Mouse (Mus musculus): ENCODE data around the gene Cage1.

Gene Cage1

DNA sequence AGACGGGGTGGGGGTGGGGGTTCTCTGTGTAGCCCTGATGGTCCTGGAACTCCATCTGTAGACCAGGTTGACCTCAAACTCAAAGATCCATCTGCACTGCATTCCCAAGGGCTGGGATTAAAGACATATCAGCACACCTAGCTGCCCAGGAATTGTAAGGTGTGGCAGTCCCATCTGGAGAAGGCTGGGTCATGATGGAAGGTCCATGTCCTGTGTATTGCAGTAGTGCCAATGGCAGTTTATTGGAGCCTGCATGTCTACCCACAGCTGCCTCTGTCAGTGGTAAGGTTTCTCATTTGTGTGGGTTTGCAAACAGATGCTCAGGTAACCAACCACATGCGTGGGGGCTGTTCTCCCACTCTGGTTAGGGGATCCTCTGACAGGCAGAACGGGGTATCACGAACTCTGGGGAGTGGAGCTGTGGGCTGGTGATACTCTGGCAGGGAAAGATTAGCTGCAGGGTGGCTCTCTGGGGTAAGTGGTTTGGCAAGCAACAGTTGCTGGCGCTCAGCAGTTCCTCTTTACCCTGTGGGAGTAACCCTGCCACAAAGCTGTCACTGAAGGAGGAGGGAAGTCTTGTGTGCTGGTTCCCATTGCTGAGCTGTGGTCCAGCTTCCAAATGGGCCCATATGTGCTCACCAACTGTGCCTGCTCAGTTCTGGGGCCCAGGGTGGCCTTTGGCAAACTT lies 27.0 kb downstream of the Cage1 start:
- DNase-seq: no peak

DNA sequence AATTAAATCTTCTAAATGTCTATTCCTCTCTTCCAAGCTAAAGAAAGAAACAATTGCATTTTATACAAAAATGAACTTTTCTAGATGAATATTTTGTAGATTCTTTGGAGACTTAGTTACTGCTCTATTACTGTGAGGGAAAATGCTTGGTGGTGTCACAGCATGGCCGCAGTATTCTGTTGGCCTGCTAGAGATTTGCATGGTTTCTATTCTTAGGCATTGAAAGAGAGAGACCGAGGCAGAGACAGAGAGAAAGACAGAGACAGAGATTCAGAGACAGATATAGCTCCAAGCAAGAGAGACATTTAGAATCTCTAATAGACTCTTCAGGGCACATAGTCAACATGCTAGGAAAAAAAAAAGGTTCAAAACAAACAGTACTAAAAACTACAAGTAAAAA lies 28.9 kb downstream of the Cage1 start:
- DNase-seq: no peak

DNA sequence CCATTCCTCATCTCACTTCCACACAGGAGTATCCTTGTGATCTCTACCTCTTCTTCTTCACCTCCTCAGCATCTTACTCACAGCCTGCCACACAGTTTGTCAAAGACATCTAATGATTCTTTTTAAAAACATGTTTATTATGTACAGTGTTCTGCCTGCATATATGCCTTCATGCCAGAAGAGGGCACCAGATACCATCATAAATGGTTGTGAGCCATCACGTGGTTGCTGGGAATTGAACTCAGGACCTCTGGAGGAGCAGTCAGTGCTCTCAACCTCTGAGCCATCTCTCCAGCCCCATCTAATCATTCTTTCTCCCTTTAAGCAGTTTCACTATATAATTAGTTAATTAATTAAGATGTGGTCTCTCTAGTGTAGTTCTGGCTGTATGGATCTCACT lies 34.4 kb downstream of the Cage1 start:
- no peak for DNase-seq

DNA sequence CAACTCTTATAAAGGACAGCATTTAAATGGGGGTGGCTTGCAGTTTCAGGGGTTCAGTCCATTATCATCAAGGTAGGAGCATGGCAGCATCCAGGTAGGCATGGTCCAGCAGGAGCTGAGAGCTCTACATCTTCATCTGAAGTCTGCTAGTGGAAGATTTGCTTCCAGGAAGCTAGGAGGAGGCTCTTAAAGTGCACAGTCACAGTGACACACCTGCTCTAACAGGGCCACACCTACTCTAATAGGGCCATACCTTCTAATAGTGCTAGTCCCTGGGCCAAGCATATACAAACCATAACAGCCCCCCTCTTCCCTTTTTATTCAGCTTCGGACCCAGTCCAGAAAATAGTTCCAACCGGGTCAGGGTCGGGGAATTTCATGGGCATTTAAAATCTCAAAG lies 37.2 kb downstream of the Cage1 start:
- DNase-seq: no peak

DNA sequence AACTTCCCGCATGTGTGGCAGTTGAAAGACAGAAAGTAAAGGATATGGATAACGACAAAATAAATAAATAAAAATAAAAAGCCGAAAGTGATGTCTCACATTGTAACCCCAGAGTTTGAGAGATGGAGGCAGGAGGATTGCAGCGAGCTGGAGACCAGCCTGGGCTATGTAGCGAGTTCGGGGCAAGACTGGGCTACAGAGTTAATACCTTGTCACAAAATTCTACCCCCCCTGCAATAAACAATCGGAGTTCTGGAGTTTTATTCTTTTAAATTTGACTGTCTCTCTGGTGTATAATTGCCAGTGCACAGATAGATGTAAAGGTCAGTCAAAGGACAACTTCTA lies 42.5 kb downstream of the Cage1 start:
- no peak for DNase-seq

DNA sequence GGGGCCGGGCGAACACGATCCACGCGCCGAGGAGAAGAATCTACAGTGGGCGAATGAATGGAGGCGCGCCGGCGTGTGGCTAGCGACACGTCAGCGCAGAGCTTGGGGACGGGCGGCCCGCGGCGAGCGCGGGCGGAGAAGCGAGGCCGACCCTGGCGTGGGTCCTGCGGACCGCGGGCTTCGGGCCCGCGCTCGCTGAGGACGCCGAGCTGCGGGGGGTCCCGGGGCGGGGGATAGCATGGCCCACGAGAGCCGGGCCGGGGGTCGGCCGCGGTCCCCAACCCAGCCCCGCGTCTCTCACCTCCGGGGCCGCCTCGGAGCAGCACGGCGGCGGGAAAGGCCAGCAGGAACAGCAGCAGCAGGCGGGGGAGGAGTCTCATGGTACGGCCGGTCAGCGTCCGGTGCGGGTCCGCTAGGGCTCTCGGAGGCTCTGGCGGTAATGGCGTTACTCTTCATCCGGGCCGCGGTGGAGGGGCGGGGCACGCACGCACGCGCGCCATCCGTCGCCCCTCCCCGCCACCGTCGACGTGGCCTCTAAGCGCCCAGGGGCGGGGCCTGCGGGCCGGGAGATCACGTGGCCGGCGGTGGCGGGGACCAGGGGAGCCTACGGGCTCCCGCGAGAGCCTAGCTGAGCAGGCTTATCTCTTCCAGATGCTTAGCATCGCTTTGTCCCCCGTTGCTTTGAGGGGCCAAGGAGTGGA lies 43.0 kb downstream of the Cage1 start, which contains the start of gene Ssr1:
Gene Ssr1, minus strand, starts transcription at position 514 of the 701 bp plus-strand sequence.
- peak; percentile 94 to 99 for DNase-seq

DNA sequence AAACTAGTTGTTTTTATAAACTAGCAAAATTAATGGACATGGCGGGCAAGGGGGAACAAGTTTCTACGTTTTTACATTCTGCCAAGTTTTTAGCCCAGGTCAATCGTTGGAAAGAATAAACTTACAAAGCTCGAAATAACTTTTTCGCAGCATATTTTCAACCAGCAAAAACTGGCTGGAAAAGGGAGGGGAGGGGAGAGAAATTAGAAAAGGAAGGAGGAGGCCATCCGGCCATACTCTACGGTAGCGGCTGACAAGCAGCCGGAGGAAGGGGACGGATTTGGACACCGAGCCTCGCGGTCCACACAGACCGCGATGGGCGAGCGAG lies 43.5 kb downstream of the Cage1 start:
- DNase-seq: no peak

DNA sequence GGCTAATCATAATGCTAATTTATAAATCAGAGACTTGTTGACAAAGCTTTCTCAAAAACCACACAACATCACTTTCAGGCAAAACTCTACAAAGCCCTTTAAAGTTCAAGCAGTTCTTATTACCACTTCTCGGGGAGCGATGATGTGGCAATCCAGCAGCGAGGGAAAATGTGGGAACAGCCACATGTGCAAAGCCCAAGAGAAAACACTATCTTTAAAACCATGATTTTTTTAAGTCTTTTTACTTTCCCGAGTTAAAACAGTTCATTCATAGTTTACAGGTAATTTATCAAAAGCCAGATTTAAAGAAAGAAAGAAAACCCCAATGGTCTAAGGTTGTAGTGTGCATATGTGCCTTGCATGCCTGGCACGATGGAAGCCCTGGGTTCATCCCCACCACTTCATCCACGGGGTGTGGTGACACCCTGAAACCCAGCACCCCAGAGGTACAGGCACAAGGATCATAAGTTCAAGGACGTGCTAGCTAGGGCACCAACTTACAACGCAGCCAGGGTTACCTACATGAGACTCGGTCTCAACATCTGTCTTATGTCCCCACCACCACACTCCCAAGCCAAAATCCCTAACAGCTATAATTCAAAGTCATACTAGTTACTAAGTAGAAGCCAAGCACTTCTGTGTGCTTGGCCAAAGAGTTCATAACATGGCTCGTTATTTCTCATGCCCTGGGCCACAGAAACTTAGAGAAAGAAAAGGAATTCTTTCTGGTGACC lies 44.1 kb downstream of the Cage1 start:
- DNase-seq: no peak

DNA sequence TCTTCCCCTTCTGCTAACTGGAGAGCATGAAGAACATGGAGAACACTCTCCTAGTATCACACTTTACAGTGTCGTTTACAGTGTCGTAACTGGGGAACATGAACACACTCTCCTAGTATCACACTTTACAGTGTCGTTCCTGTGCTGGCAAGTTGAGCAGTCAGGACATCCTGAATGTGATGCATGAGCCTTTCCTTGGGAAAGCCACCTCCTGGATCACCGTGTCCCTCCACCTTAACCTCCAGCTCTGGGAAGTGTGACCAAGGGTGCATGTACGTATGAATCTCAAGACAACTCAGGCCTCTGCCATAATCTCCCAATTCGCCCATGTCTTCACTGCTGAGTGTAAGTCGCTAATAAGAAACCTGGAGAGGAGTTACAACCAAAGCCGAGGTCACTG lies 47.2 kb downstream of the Cage1 start:
- no peak for DNase-seq

DNA sequence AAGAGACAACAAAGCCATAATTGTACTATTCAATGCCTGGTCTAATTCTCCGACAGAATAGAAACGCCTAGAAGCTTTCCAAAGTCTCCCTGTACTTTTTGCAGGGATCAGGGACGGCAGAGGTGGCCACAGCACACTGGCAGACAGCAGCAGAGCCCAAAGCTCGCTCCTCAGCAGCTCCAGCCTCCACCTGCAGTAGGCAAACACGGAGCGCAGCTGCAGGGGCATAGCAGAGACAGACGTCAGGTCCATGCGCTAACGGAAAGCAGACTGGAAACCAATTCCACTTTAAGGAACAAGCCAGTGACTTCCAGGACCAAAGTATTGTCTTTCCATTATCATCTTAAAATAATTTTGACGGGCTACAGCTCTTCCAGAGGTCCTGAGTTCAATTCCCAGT lies 50.7 kb downstream of the Cage1 start:
- no peak for DNase-seq

DNA sequence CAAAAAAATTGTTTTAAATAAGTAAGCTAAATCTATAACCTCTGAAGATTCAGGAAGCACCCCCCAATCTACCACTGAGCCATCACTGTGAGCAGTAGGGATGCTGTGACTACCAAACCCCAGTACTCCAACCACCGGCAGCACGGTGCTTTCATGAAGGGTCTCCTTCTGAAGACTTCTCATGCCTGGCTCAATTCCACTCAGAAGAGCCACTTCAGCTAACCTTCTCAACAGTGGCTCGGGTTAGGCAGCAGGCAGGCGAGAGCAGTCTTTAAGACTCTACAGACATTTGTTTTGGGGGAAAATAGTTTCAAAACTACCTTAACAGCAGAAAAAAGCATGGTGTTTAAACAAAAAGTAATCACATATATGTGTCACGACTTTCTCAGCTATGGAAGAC lies 55.8 kb downstream of the Cage1 start:
- DNase-seq: no peak

DNA sequence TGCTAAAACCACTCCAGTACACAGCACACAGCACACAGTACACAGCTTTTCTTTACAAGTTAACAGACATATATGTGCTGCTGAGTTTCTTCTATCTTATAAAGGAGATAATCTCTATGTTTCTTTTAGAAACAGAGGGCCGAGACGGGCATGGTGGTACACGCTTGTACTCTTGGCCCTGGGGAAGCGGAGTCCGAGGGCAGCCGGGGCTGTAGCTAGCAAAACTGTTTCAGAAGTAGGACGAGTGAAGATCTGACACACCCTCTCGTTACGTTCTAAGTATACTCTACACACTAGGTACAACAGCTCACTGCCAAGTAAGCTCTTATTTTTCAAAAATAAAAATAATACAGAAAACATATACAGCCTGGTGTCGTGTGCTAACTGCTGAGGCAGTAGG lies 56.5 kb downstream of the Cage1 start:
- no peak for DNase-seq

DNA sequence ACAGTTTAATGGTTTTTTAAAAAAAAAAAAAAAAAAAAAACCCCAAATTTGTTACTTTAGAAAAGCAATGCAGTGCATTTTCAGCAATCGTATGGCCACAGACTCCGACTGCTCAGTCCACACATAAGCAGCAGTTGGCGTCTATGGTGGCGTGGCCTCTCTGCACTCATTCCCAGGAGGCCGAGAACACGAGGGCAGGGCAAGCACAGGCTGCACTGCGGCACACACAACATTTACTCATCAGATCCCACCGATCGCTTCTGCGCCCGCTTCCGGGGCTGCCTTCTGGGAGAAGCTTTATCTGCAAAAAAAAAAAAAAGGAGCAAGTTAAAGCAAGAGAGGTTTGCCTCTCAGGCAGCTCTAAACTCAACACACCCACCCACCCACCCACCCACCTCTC lies 57.4 kb downstream of the Cage1 start:
- DNase-seq: no peak

DNA sequence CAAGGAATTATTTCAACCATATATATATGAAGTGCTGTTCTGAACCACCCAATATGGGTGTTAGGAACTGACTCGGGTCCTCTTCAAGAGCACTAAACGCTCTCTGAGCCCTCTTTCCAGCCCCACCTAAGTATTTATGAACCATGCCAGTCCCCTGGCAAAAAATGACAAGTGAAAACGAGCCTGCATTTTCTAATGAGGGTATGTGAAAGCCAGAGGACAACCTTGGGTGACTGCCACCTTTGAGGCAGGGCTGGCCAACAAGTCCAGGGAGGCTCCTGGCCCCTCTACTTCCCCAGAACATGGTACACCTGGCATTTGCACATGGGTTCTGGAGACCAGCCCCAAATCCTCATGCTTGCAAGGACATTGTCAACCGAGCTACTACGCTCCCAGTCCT lies 62.1 kb downstream of the Cage1 start:
- DNase-seq: no peak

DNA sequence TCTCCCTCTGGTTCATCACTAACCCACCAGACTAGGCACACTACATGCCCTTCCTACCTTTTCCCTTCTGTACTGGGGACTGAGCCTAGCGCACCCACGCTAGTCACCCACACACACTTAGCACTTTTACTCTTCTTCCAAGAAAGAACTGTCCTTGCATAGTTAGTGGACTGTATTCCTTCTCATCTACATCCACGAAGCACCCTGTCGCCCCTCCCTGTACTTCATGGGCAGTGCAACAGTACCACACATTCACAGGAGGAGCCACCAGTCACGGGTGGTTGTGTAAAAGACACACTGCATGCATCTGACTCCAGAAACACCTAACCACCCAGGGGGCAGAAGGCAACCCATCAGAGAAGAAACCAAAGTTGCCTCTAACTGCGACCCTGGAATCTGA lies 62.8 kb downstream of the Cage1 start:
- DNase-seq: no peak

DNA sequence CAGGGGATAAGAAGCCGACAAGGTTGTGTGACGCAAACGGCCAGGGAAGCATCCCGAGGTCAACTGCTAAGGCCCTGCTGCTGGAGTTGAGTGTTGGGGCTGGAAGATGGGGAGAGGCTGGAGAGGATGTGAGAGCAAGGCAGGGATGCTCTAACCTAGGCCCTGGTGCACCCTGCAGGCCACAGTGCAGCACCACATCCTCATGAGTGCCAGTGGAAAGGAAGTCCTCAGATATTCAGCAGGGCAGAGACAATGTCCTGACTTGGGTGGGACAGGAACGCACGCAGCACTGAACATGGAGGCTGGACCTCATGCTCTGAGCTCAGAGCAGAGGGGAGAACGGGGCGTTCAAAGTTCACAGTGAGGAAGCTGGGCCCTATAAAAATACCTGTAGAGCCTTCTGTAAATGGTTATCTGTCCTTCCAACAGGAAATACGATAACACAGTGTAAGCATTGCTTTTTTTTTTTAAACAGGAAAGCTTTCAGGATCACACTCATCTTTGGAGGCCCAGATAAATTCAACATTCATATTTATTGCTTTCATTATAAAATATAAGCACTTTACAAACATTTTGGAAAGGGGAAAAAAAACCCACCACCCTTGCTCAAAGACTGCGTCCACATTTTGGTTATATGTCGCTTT lies 65.9 kb downstream of the Cage1 start:
- no peak for DNase-seq

DNA sequence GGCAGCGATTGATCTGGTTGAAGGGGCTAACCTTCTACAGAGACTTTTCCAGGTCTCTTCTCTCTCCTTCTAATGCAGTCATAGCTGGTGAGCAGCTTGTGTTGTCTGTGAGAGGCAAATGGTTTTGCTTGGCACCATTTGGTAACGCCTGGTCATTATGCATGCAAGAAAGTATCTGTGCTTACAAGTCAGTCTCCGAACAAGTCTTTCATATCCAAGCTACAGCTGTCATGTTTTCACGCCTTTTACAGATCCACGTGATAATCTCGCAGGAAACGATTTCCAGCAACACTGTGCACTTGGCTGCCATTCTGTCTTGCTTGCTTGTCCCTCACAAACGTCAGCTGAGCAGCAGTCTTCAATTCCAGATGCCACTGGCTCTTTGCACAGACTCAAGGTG lies 66.9 kb downstream of the Cage1 start:
- no peak for DNase-seq

DNA sequence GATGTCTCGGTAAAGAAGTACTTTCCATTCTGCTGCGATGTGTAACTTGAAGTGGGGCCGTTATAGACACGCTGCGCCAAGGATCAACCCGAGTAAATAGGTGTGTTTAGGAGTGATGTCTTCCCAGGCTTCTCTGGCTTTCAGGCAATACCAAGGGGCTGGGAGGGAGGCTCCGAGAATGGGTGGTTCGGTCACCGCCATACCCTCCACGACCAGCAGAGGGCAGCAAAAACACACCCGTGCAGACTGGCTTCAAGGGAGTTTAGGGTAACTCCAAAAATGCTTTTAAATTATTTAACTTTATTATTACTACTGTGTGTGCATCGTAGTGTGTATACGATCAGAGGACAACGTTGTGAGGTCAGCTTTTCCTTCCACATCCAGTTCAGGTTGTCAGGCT lies 67.5 kb downstream of the Cage1 start:
- DNase-seq: peak; percentile 83 to 85

DNA sequence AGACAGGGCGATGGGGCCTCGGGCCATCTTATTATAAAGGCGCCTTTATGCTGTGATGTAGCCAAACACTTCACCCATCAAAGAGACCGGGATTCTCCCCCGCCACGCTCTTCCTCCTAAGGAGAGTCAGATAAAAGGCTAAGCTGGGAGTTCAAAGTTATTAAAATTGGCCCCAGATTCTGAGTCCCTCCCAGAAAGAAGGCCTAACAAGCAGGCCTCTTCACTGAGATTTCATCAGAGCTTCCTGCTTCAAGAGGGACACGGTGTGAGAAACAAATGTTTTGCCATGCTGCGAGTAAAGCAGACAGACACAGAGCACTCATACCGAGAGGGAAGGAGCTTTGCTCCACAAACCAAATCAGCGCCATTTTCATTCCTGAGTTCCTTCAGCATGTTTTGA lies 69.3 kb downstream of the Cage1 start:
- no peak for DNase-seq

DNA sequence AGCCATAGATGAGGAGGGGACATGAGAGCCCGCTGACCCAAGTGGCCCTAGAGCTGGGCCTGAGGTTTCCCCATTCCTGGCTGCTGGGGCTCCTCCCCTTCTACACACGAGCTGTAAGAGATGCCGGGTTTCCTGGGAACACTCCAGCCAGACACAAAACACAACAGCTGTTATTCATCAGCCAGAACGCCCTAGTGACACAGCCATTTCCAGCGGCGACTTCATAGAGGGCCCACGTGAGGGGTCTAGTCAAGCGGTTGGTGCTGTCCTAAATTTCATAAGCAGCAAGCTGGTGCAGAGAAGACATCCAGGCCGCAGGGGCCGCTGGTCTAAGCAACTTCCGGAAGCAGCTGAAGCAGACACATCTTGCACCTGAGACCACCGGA lies 69.8 kb downstream of the Cage1 start:
- DNase-seq: no peak

DNA sequence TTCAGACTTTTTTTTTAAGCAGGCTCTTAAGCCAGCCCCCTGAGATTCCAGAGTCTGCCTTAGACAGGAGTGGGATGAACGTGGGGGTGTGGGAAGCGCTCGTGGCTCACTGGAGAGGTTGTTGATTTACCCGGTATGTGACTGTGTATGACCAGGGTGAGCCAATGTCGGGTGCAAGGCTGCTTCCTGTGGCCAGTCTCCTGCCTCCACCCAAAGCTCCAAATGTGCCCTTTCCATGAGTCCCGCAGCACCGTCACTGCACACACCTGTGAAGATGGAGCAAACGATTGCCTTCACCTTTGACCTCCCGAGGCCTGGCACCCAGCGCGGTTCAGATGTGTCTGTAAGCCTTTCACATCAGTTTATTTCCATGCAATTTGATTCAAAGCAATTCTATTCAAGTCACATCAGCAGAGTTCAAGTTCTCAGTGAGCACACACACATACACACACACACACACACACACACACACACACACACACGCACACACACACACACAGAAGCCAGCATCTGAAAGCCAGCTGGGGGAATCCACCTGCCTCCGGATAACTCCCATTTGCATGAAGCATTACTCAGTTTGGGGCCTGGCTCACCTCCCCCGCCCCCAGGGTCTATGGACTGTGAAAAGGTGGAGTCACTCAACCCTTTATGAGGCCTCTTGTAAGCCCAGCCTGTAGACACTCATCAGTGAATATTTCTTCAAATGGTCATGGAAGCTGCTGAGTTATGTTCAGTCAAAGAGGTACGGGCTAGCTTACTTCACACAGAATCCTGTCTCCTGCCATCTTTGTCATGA lies 70.4 kb downstream of the Cage1 start:
- DNase-seq: no peak

DNA sequence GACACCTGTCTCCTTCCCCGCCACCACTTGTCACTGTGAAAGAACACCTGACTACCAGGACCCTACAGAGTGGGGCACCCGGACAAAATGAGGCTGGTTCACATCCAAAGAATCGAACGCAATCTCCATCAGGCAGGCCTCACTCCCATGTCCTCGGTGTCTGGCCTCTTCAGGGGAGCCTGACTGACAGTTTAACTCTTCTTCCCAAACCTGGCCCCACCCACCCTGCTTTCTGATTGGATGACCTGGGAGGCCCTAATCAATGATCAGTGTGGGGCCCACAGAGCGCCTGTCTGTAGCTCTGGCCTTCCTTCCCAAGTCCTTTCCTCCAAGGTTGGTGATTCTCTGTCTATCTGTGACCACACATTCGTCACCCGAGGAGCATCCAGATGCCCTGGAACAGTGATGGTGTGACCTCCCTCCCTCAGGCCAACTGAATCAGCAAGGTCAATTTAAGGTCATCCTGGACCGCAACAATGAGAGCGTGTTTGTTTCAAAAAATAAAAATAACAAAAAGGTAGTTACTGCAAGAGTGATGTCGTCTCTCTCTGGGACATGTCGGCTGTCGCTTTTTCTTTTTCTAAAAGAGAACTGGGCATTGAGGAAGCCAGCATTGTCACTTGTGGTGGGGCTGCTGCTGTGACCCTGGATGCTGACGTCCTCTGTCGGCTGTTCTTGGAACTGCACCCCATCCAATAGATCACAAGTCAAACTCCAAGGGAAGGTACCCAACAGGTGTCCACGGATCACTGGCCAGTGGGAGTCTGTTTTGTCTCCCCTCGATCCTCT lies 71.5 kb downstream of the Cage1 start:
- no peak for DNase-seq

Measured in cerebellum, postnatal 36 days (tissue).